Mouse (Mus musculus) CH12.LX (cell line): ENCODE measurements at regions not wholly inside any gene's neighbourhood (a gene's known extent, or its start where the extent isn't known, plus 50 kb on each side); places are given as distances from the start of the nearest gene placed in this dataset.

Source experiments
- DNase-seq: peaks from one replicate; pipeline ENCODE4 v3.0.0-alpha.2; 2013; ENCODE audit errors: extremely low read depth
- H3K27ac ChIP-seq: 2 replicates; pipeline ENCODE4 v1.5.1; 2012; ENCODE audit warnings: low read depth, mild to moderate bottlenecking, control low read depth, moderate library complexity; ENCODE audit not compliant: insufficient read depth
- H3K27me3 ChIP-seq: replicated peaks from 2 replicates; pipeline ENCODE3; 2012; ENCODE audit warnings: inconsistent platforms
- H3K36me3 ChIP-seq, 2 experiments: replicated peaks in 1 of 2; 2 replicates each; pipeline versions ENCODE3 to v1.6.1; 2012; ENCODE audit warnings: inconsistent platforms in 1 of 2, low read length in 1 of 2, mild to moderate bottlenecking in 1 of 2, mixed read lengths in 1 of 2, moderate library complexity in 1 of 2; ENCODE audit not compliant: control insufficient read depth in 1 of 2, insufficient read depth in 1 of 2
- H3K4me1 ChIP-seq, 2 experiments: 2 replicates each; pipeline ENCODE4 v1.6.1; 2012; ENCODE audit warnings: inconsistent platforms in 1 of 2, moderate library complexity in 1 of 2; ENCODE audit not compliant: insufficient read depth in 2 of 2, control insufficient read depth in 1 of 2
- H3K4me2 ChIP-seq: 2 replicates; pipeline ENCODE4 v1.6.1; 2012; ENCODE audit warnings: low read depth, mild to moderate bottlenecking, control low read depth; ENCODE audit not compliant: poor library complexity, insufficient read depth, severe bottlenecking
- H3K4me3 ChIP-seq, 3 experiments: fragments of 150-350 bp in 1 of 3; sonication (generic) in 1 of 3; replicated peaks in 1 of 3; 2 replicates each; pipeline versions ENCODE3 to v1.5.1; 2011 to 2012; ENCODE audit warnings: low read depth in 2 of 3, low read length in 2 of 3, mild to moderate bottlenecking in 2 of 3, moderate library complexity in 2 of 3, control low read depth in 1 of 3, improper control_type of control experiment in 1 of 3, inconsistent platforms in 1 of 3, mixed read lengths in 1 of 3; ENCODE audit not compliant: poor library complexity in 1 of 3
- H3K79me2 ChIP-seq: replicated peaks from 2 replicates; pipeline ENCODE4 v1.6.1; 2012; ENCODE audit warnings: mild to moderate bottlenecking, moderate library complexity; ENCODE audit not compliant: control insufficient read depth, poor library complexity, insufficient read depth, severe bottlenecking; ENCODE audit errors: extremely low read depth
- H3K9ac ChIP-seq: 2 replicates; pipeline ENCODE4 v1.6.1; 2012; ENCODE audit warnings: low read depth, mild to moderate bottlenecking, control low read depth, moderate library complexity; ENCODE audit not compliant: insufficient read depth
- H3K9me3 ChIP-seq: replicated peaks from 2 replicates; pipeline ENCODE3; 2012; ENCODE audit warnings: low read length, inconsistent platforms, mixed read lengths
- BHLHE40 ChIP-seq: IDR thresholded peaks from 2 replicates; pipeline ENCODE4 v1.6.1; 2011; ENCODE audit warnings: mild to moderate bottlenecking, low read depth, low read length, improper control_type of control experiment
- CHD1 ChIP-seq: IDR thresholded peaks from 2 replicates; pipeline ENCODE4 v1.6.1; 2012; ENCODE audit warnings: low read depth, low read length, improper control_type of control experiment, inconsistent platforms
- CTCF ChIP-seq, 2 experiments: IDR thresholded peaks in 1 of 2; conservative IDR thresholded peaks in 1 of 2; 2 replicates each; pipeline ENCODE4 v1.5.1; 2011 to 2012; ENCODE audit warnings: low read depth in 2 of 2, low read length in 2 of 2, improper control_type of control experiment in 1 of 2, inconsistent platforms in 1 of 2, mild to moderate bottlenecking in 1 of 2, moderate library complexity in 1 of 2
- E2F4 ChIP-seq: IDR thresholded peaks from 2 replicates; pipeline ENCODE4 v1.6.1; 2011; ENCODE audit warnings: low read depth, low read length, improper control_type of control experiment; ENCODE audit not compliant: insufficient replicate concordance
- ELF1 ChIP-seq: IDR thresholded peaks from 2 replicates; pipeline ENCODE4 v1.6.1; 2014; ENCODE audit warnings: low read depth, mild to moderate bottlenecking, inconsistent platforms, low read length, improper control_type of control experiment
- GABPA ChIP-seq: IDR thresholded peaks from 2 replicates; pipeline ENCODE4 v1.6.1; 2012; ENCODE audit warnings: low read depth, low read length, improper control_type of control experiment, inconsistent platforms; ENCODE audit not compliant: insufficient replicate concordance
- IRF4 ChIP-seq: IDR thresholded peaks from 2 replicates; pipeline ENCODE4 v1.6.1; 2014; ENCODE audit warnings: low read depth, mild to moderate bottlenecking, inconsistent platforms, low read length, improper control_type of control experiment
- JUND ChIP-seq: conservative IDR thresholded peaks from 2 replicates; pipeline ENCODE4 v1.6.1; 2011; ENCODE audit warnings: low read depth, low read length, improper control_type of control experiment
- KAT2A ChIP-seq: IDR thresholded peaks from 2 replicates; pipeline ENCODE4 v1.6.1; 2012; ENCODE audit warnings: low read length, improper control_type of control experiment, inconsistent platforms; ENCODE audit not compliant: insufficient replicate concordance
- MAFK ChIP-seq: IDR thresholded peaks from 2 replicates; pipeline ENCODE4 v1.6.1; 2011; ENCODE audit warnings: low read length, improper control_type of control experiment; ENCODE audit not compliant: insufficient replicate concordance
- MAZ ChIP-seq: IDR thresholded peaks from 2 replicates; pipeline ENCODE4 v1.6.1; 2012; ENCODE audit warnings: low read depth, mild to moderate bottlenecking, inconsistent platforms, low read length, improper control_type of control experiment, moderate library complexity
- NELFE ChIP-seq: IDR thresholded peaks from 2 replicates; pipeline ENCODE4 v1.6.1; 2011; ENCODE audit warnings: low read depth, low read length, improper control_type of control experiment
- NRF1 ChIP-seq: IDR thresholded peaks from 2 replicates; pipeline ENCODE4 v1.6.1; 2014; ENCODE audit warnings: low read depth, mild to moderate bottlenecking, inconsistent platforms, low read length, improper control_type of control experiment, moderate library complexity
- POLR2A ChIP-seq: IDR thresholded peaks from 2 replicates; pipeline ENCODE4 v1.6.1; 2011; ENCODE audit warnings: low read depth, mild to moderate bottlenecking, improper control_type of control experiment, low read length
- RAD21 ChIP-seq: IDR thresholded peaks from 2 replicates; pipeline ENCODE4 v1.6.1; 2011; ENCODE audit warnings: low read depth, mild to moderate bottlenecking, low read length, improper control_type of control experiment, moderate library complexity
- RCOR1 ChIP-seq: conservative IDR thresholded peaks from 2 replicates; pipeline ENCODE4 v1.6.1; 2012; ENCODE audit warnings: low read depth, mild to moderate bottlenecking, inconsistent platforms, low read length, improper control_type of control experiment
- TCF12 ChIP-seq: IDR thresholded peaks from 2 replicates; pipeline ENCODE4 v1.6.1; 2014; ENCODE audit warnings: low read depth, mild to moderate bottlenecking, inconsistent platforms, low read length, improper control_type of control experiment
- ZC3H11A ChIP-seq: IDR thresholded peaks from 2 replicates; pipeline ENCODE4 v1.6.1; 2012; ENCODE audit warnings: low read depth, mild to moderate bottlenecking, inconsistent platforms, low read length, improper control_type of control experiment
- ZMIZ1 ChIP-seq: IDR thresholded peaks from 2 replicates; pipeline ENCODE4 v1.6.1; 2012; ENCODE audit warnings: low read depth, mild to moderate bottlenecking, inconsistent platforms, low read length, improper control_type of control experiment
- dilution Hi-C: fragments of 300-500 bp; cut with MboI; formaldehyde crosslinking; loops from 2 replicates; pipeline ENCODE4 v1.14.3; 2020; ENCODE audit warnings: low sequenced_read_pairs; ENCODE audit not compliant: extremely low pct_unique_long_range_greater_than_20kb, extremely low pct_ligation_motif_present
- in situ Hi-C: fragments of 300-500 bp; cut with MboI; formaldehyde crosslinking; loops from 3 replicates; pipeline ENCODE4 v1.14.3; 2019; ENCODE audit warnings: low sequenced_read_pairs, low pct_ligation_motif_present, low pct_unique_long_range_greater_than_20kb, mixed read lengths

DNA sequence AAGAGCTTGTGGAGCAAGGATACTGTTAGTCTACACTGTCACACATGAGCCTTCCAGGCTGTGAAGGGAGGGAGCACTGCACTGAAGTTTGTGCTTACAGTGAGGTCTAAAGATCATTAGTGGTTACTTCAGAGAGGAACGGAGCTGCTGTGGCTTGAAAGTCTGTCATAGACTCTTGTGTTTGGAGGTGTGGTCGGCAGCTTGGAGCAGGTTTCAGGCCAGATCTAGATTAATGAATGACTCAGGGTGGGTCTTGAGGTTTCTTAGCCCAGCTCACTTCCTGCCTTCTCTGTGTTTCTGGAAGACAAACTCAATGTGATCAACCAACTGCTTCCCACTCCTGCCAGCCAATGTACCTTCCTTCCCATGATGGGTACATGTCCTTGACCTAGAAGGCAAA lies 242.9 kb upstream of the 1700056E22Rik start:
- TF ChIP-seq NELFE (no peak), KAT2A (no peak), CTCF (conservative IDR thresholded peaks at IDR 0.05 in 1 of 2, IDR thresholded peaks at IDR 0.05 in 1 of 2; ENCODE audit: low read depth in 2 of 2, low read length in 2 of 2) (no peak), MAZ (no peak), ELF1 (no peak), BHLHE40 (no peak), RCOR1 (no peak), NRF1 (no peak), MAFK (no peak), RAD21 (no peak), POLR2A (no peak), TCF12 (no peak), GABPA (no peak), IRF4 (no peak)
- DNase-seq = peak; percentile 23
- H3K4me1 ChIP-seq = peaks cover 0 to 7% of the 10 kb centered on the region in 2 experiments; a peak in 2 of 4 replicates
- no peak overlapping the region for H3K4me2 ChIP-seq
- no peaks in the 10 kb centered on the region for H3K27me3 ChIP-seq
- dilution Hi-C loops = no loop called here
- no peaks in the 10 kb centered on the region for H3K79me2 ChIP-seq
- no peak overlapping the region for H3K9ac ChIP-seq
- H3K27ac ChIP-seq = no peak overlapping the region
- H3K9me3 ChIP-seq = no peaks in the 10 kb centered on the region
- H3K4me3 ChIP-seq = no peak overlapping the region
- H3K36me3 ChIP-seq = no peaks in the 10 kb centered on the region
- in situ Hi-C loops = no loop called here

GRCm38 (mm10) chr1:184275877-184276276 lies 241.8 kb upstream of the 1700056E22Rik start:
- TF ChIP-seq ZC3H11A = no peak
- no peak for TF ChIP-seq IRF4
- no peak for TF ChIP-seq TCF12
- TF ChIP-seq JUND = no peak
- TF ChIP-seq ZMIZ1 = no peak
- TF ChIP-seq NELFE = no peak
- no peak for TF ChIP-seq CHD1
- TF ChIP-seq RAD21 = no peak
- no peak for TF ChIP-seq BHLHE40
- TF ChIP-seq E2F4 = no peak
- no peak for TF ChIP-seq MAFK
- no peaks in the 10 kb centered on the region for H3K9me3 ChIP-seq
- in situ Hi-C loops = no loop called here

More at GRCm38 (mm10) chr1:184275877-184276276, 241.8 kb upstream of the 1700056E22Rik start:
- Histone ChIP-seq H3K9ac (no peak overlapping the region), H3K79me2 (no peaks in the 10 kb centered on the region), H3K4me1 (peaks cover 0 to 7% of the 10 kb centered on the region in 2 experiments; a peak in 2 of 4 replicates), H3K4me3 (no peak overlapping the region), H3K4me2 (no peak overlapping the region), H3K36me3 (no peaks in the 10 kb centered on the region), H3K27ac (no peak overlapping the region), H3K27me3 (no peaks in the 10 kb centered on the region)
- dilution Hi-C loops = no loop called here
- no peak for DNase-seq
